Mouse (Mus musculus) kidney, adult 2 months (tissue): Measurements from ENCODE around the gene Tmem234.

Experiments
- CTCF ChIP-seq: fragments of 200-500 bp; conservative IDR thresholded peaks from 2 replicates; pipeline ENCODE4 v1.5.1; 2011; ENCODE audit warnings: low read depth, mild to moderate bottlenecking, control low read depth, low read length, moderate library complexity, mixed read lengths; ENCODE audit not compliant: insufficient read depth, insufficient read length
- POLR2A ChIP-seq: fragments of 200-500 bp; IDR thresholded peaks from one replicate; pipeline ENCODE4 v1.6.1; 2011; ENCODE audit warnings: low read depth, low read length, control low read depth

- TF ChIP-seq POLR2A (no peak), CTCF (no peak)
Observed at GRCm38 (mm10) chr4:129625496-129625895, 25.0 kb downstream of the Tmem234 start.
